In the genomic region with DNA sequence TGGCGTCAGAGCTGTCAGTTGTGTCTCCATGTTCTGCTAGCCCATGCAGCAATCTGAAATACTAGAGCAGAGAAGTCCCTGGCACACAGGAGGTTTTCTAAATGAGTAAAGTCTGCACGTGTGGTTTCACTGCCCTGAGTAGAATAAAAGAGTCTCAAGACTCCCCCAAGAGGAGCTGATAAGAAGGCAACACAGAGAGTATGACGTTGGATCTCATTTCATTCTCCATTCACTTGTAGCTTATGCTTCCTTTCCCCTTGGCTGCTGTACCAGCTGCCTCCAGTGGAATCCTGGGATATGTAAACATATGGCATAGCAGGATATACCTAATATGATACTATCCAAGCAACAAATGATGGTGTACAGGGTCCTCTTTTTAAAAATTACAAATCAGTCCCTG, we compare ENCODE assay signal across 26 mouse cellular contexts.
A peak's percentile ranks its signal among the peaks of the same experiment; 100 is the strongest.
DNase-seq lines count a peak whose midpoint lies in the region; ATAC-seq and TF ChIP-seq lines count a peak whose summit lies in the region.
"Had no signal": no experiment of that assay in that cellular context is flagged by ENCODE, and none has a peak within 500 bp of the region (broad histone marks: within the 10 kb centered on the region; RNA-seq: fewer than 3 reads in every experiment).

No protein-coding gene starts in this region.

- no peak overlapping the region for H3K9ac ChIP-seq in forebrain, embryonic 14.5 days (ENCODE audit: low read length)
- H3K9ac ChIP-seq in forebrain, embryonic 12.5 days, result no peak overlapping the region
- H3K9ac ChIP-seq in hindbrain, embryonic 16.5 days (ENCODE audit: low read depth, low read length), result no peak overlapping the region
- H3K9ac ChIP-seq: embryonic facial prominence, embryonic 15.5 days; heart, embryonic 13.5 days; hindbrain, embryonic 13.5 days; kidney, embryonic 15.5 days; liver, embryonic 15.5 days; lung, embryonic 15.5 days had no signal

- no peaks in the 10 kb centered on the region for H3K4me1 ChIP-seq in forebrain, embryonic 14.5 days (ENCODE audit: control insufficient read depth, insufficient read depth, low read length)
- H3K4me1 ChIP-seq in forebrain, embryonic 12.5 days, result peaks cover 11% of the 10 kb centered on the region
- peaks cover 3% of the 10 kb centered on the region for H3K4me1 ChIP-seq in hindbrain, embryonic 16.5 days (ENCODE audit: control insufficient read depth, insufficient read depth, low read depth, low read length)
- H3K4me1 ChIP-seq in hindbrain, embryonic 10.5 days (replicated peaks), result peaks cover 11% of the 10 kb centered on the region
- H3K4me1 ChIP-seq: heart, embryonic 13.5 days; liver, embryonic 15.5 days; lung, embryonic 15.5 days had no signal

- DNase-seq in forebrain, embryonic 14.5 days (ENCODE audit: low spot score), result peak; percentile 22
- DNase-seq in hindbrain, embryonic 10.5 days (ENCODE audit: low spot score), result no peak
- DNase-seq in 3T3-L1 (ENCODE audit: low read depth, low spot score), result peak; percentile 28
- peak; percentile 33 for DNase-seq in brain, embryonic 14.5 days (ENCODE audit: low read depth)
- no peak for DNase-seq in urinary bladder, adult 2 months (ENCODE audit: low spot score)
- DNase-seq: adrenal gland, postnatal 10 days; cerebellum, adult 9-10 months; gastrocnemius, postnatal 25 days; heart, adult 2 months; heart, postnatal 14 days; kidney, postnatal 4 days; liver; lung, postnatal 36 days; thymus, postnatal 4 days had no signal

- no peaks in the 10 kb centered on the region for H3K27me3 ChIP-seq in forebrain, embryonic 14.5 days (replicated peaks; ENCODE audit: control insufficient read depth, insufficient read depth, low read length)
- H3K27me3 ChIP-seq in forebrain, embryonic 12.5 days, result no peaks in the 10 kb centered on the region
- H3K27me3 ChIP-seq in hindbrain, embryonic 16.5 days (replicated peaks; ENCODE audit: control insufficient read depth, insufficient read depth, low read length), result no peaks in the 10 kb centered on the region
- H3K27me3 ChIP-seq in hindbrain, embryonic 10.5 days (ENCODE audit: insufficient read depth, poor library complexity, severe bottlenecking), result no peaks in the 10 kb centered on the region
- H3K27me3 ChIP-seq: embryonic facial prominence, embryonic 15.5 days; heart, embryonic 13.5 days; hindbrain, embryonic 13.5 days; kidney, embryonic 15.5 days; liver, embryonic 15.5 days; lung, embryonic 15.5 days had no signal

- TF ChIP-seq POLR2A in brain, embryonic 14.5 days (IDR thresholded peaks at IDR 0.05; ENCODE audit: borderline replicate concordance, extremely low read depth, insufficient read depth, insufficient read length, poor library complexity, severe bottlenecking), result no peak

- no peak overlapping the region for H3K27ac ChIP-seq in forebrain, embryonic 14.5 days (ENCODE audit: low read depth, low read length)
- no peak overlapping the region for H3K27ac ChIP-seq in forebrain, embryonic 12.5 days
- no peak overlapping the region for H3K27ac ChIP-seq in hindbrain, embryonic 16.5 days (ENCODE audit: low read depth, low read length)
- H3K27ac ChIP-seq in hindbrain, embryonic 10.5 days, result no peak overlapping the region
- H3K27ac ChIP-seq: embryonic facial prominence, embryonic 15.5 days; heart, adult 2 months; heart, embryonic 13.5 days; hindbrain, embryonic 13.5 days; kidney, embryonic 15.5 days; limb, embryonic 10.5 days; liver, embryonic 15.5 days; lung, embryonic 15.5 days had no signal

- H3K9me3 ChIP-seq in forebrain, embryonic 14.5 days (replicated peaks; ENCODE audit: control insufficient read depth, low read length), result no peaks in the 10 kb centered on the region; the same call in 1 of the 2 replicates
- no peaks in the 10 kb centered on the region for H3K9me3 ChIP-seq in forebrain, embryonic 12.5 days
- H3K9me3 ChIP-seq in hindbrain, embryonic 16.5 days (ENCODE audit: control insufficient read depth, low read length), result no peaks in the 10 kb centered on the region
- H3K9me3 ChIP-seq in hindbrain, embryonic 10.5 days, result 0 out of 2 replicates have a peak, but pooled peaks cover 2% of the 10 kb centered on the region
- H3K9me3 ChIP-seq: heart, embryonic 13.5 days; kidney, embryonic 15.5 days; limb, embryonic 10.5 days; liver, embryonic 15.5 days; lung, embryonic 15.5 days had no signal

- WGBS in forebrain, embryonic 14.5 days, result 51% methylated on average over 3 of the region's 3 CpGs
- 53% methylated on average over 3 of the region's 3 CpGs for whole genome bisulfite sequencing in forebrain, embryonic 12.5 days
- 43% methylated on average over 3 of the region's 3 CpGs for WGBS in hindbrain, embryonic 16.5 days
- WGBS in hindbrain, embryonic 10.5 days, result 52% methylated on average over 3 of the region's 3 CpGs

- no peaks in the 10 kb centered on the region for H3K36me3 ChIP-seq in forebrain, embryonic 14.5 days (ENCODE audit: control insufficient read depth, insufficient read depth, low read length)
- no peaks in the 10 kb centered on the region for H3K36me3 ChIP-seq in forebrain, embryonic 12.5 days (replicated peaks)
- no peaks in the 10 kb centered on the region for H3K36me3 ChIP-seq in hindbrain, embryonic 16.5 days (ENCODE audit: control insufficient read depth, insufficient read depth, low read length)
- H3K36me3 ChIP-seq in hindbrain, embryonic 10.5 days, result no peaks in the 10 kb centered on the region
- H3K36me3 ChIP-seq: embryonic facial prominence, embryonic 15.5 days; heart, embryonic 13.5 days; hindbrain, embryonic 13.5 days; kidney, embryonic 15.5 days; limb, embryonic 10.5 days; liver, embryonic 15.5 days; lung, embryonic 15.5 days had no signal

- TF ChIP-seq CTCF in brain, embryonic 14.5 days (IDR thresholded peaks at IDR 0.05; ENCODE audit: borderline replicate concordance, extremely low read depth, insufficient read depth, insufficient read length), result no peak

- H3K4me3 ChIP-seq in forebrain, embryonic 14.5 days (ENCODE audit: low read depth, low read length), result no peak overlapping the region
- no peak overlapping the region for H3K4me3 ChIP-seq in forebrain, embryonic 12.5 days (replicated peaks)
- no peak overlapping the region for H3K4me3 ChIP-seq in hindbrain, embryonic 16.5 days (ENCODE audit: low read length)
- H3K4me3 ChIP-seq in hindbrain, embryonic 10.5 days, result no peak overlapping the region
- H3K4me3 ChIP-seq: embryonic facial prominence, embryonic 15.5 days; heart, adult 2 months; heart, embryonic 13.5 days; hindbrain, embryonic 13.5 days; kidney, embryonic 15.5 days; limb, embryonic 10.5 days; liver, embryonic 15.5 days; lung, embryonic 15.5 days had no signal

- ATAC-seq in forebrain, embryonic 14.5 days, result no peak
- no peak for ATAC-seq in forebrain, embryonic 12.5 days (ENCODE audit: low FRiP score)
- 0 out of 2 replicates have a peak, but pooled peaks have one; percentile 30 for ATAC-seq in hindbrain, embryonic 16.5 days
- ATAC-seq in cerebellum, adult (ENCODE audit: insufficient number of reproducible peaks, low FRiP score, low TSS enrichment), result no peak
- ATAC-seq: intestine, embryonic 16.5 days; midbrain, embryonic 16.5 days had no signal

- H3K4me2 ChIP-seq in forebrain, embryonic 14.5 days (ENCODE audit: low read length), result no peak overlapping the region
- H3K4me2 ChIP-seq in forebrain, embryonic 12.5 days, result no peak overlapping the region
- no peak overlapping the region for H3K4me2 ChIP-seq in hindbrain, embryonic 16.5 days (ENCODE audit: low read length)
- H3K4me2 ChIP-seq: embryonic facial prominence, embryonic 15.5 days; heart, embryonic 13.5 days; hindbrain, embryonic 13.5 days; kidney, embryonic 15.5 days; liver, embryonic 15.5 days; lung, embryonic 15.5 days had no signal

Comparison
In these comparisons a context has a peak if more than half of its experiments do, and no peak if none do; other contexts are left out.
1. DNase-seq: peak in forebrain, embryonic 14.5 days (single experiment), 3T3-L1 (single experiment) and brain, embryonic 14.5 days (single experiment); none in hindbrain, embryonic 10.5 days (single experiment) and urinary bladder, adult 2 months (single experiment).